20 mouse cellular contexts compared by ENCODE assay signal in genomic region chr9:47404821-47405220, GRCm38 (mm10).
"Had no signal": no experiment of that assay in that cellular context is flagged by ENCODE, and none has a peak within 500 bp of the region (broad histone marks: within the 10 kb centered on the region; RNA-seq: fewer than 3 reads in every experiment).

No protein-coding gene starts in this region.

- H3K27me3 ChIP-seq: liver, embryonic 13.5 days had no signal

- H3K9me3 ChIP-seq: limb, embryonic 13.5 days; liver, embryonic 13.5 days had no signal

- H3K9ac ChIP-seq: limb, embryonic 13.5 days; liver, embryonic 13.5 days had no signal

- H3K4me2 ChIP-seq: limb, embryonic 13.5 days; liver, embryonic 13.5 days; midbrain, embryonic 11.5 days had no signal

- H3K4me3 ChIP-seq: left cerebral cortex, adult 2 months; limb, embryonic 13.5 days; liver, embryonic 13.5 days had no signal

- ATAC-seq: intestine, postnatal 0 days had no signal

- H3K36me3 ChIP-seq: limb, embryonic 13.5 days; liver, embryonic 13.5 days had no signal

- DNase-seq: kidney, adult 2 months; kidney, postnatal 25 days; layer of hippocampus, postnatal 36 days; liver, embryonic 13.5 days; lung, adult 2 months; lung, postnatal 14 days; lung, postnatal 4 days; midbrain, embryonic 14.5 days; right cerebral cortex, adult 18-20 months; right cerebral cortex, postnatal 14 days; right cerebral cortex, postnatal 4 days; thymus, adult 2 months; thymus, postnatal 14 days; thymus, postnatal 4 days had no signal

- H3K27ac ChIP-seq: kidney, postnatal 0 days; left cerebral cortex, adult 2 months; limb, embryonic 13.5 days; liver, embryonic 13.5 days; stomach, postnatal 0 days had no signal
